Mouse (Mus musculus) forebrain, embryonic 15.5 days (tissue): ENCODE results near the gene Dbp. TPM values are rescaled to one million over a fixed set of nuclear protein-coding genes. Genes with fewer than 3 reads are reported as not detected.

Source experiments
- polyA plus RNA-seq: library from polyadenylated mRNA; unstranded; fragments of >200 nt; fragmentation: Nextera tagmentation; extraction: Ambion mirVana; gene quantifications from 2 replicates; pipeline ENCODE4 v1.2.1, GENCODE M21; 2015

The Dbp gene
- polyA plus RNA-seq, 1 experiment from 2014 or later = 4.1 TPM

Other genes with a start within 250 kb of the Dbp start
- gene Ftl1, start 245.2 kb upstream of the Dbp start, polyA plus RNA-seq = 6,132 and 6,335 TPM in 2 replicates
- gene Bax, start 238.2 kb upstream of the Dbp start, polyA plus RNA-seq = 288 and 289 TPM in 2 replicates
- gene Tulp2, start 223.2 kb upstream of the Dbp start, polyA plus RNA-seq = 0.14 and 0.18 TPM in 2 replicates
- gene Gm45808, start 218.3 kb upstream of the Dbp start, polyA plus RNA-seq = not detected in 2 replicates
- gene Dhdh, start 216.3 kb upstream of the Dbp start, polyA plus RNA-seq = 2.3 and 2.6 TPM in 2 replicates
- 95.0 and 95.7 TPM in 2 replicates for gene Nucb1, start 194.7 kb upstream of the Dbp start, polyA plus RNA-seq
- gene Ppp1r15a, start 178.8 kb upstream of the Dbp start, polyA plus RNA-seq = 15.4 and 15.6 TPM in 2 replicates
- 0.72 and 0.92 TPM in 2 replicates for gene Plekha4, start 178.8 kb upstream of the Dbp start, polyA plus RNA-seq
- gene Hsd17b14, start 150.2 kb upstream of the Dbp start, polyA plus RNA-seq = not detected in 2 replicates
- gene Bcat2, start 134.9 kb upstream of the Dbp start, polyA plus RNA-seq = 21.6 and 23.3 TPM in 2 replicates
- gene Fgf21, start 89.6 kb upstream of the Dbp start, polyA plus RNA-seq = not detected in 2 replicates
- not detected in 2 replicates for gene Fut1, start 87.8 kb upstream of the Dbp start, polyA plus RNA-seq
- gene Izumo1, start 83.3 kb upstream of the Dbp start, polyA plus RNA-seq = 0.17 TPM in 1 of 2 replicates, not detected in the other
- 15.5 and 16.6 TPM in 2 replicates for gene Rasip1, start 77.6 kb upstream of the Dbp start, polyA plus RNA-seq
- gene Mamstr, start 65.1 kb upstream of the Dbp start, polyA plus RNA-seq = 2.5 and 2.7 TPM in 2 replicates
- gene Fut2, start 38.7 kb upstream of the Dbp start, polyA plus RNA-seq = 0.31 TPM in 1 of 2 replicates, not detected in the other
- gene Ntn5, start 21.1 kb upstream of the Dbp start, polyA plus RNA-seq = 0.29 and 0.45 TPM in 2 replicates
- 0.14 TPM in 1 of 2 replicates, not detected in the other for gene Sec1, start 10.7 kb upstream of the Dbp start, polyA plus RNA-seq
- gene Car11, start 5.2 kb upstream of the Dbp start, polyA plus RNA-seq = 39.0 and 39.8 TPM in 2 replicates
- gene Rpl18, start 10.4 kb downstream of the Dbp start, polyA plus RNA-seq = 633 and 683 TPM in 2 replicates
- 29.0 and 30.2 TPM in 2 replicates for gene Sphk2, start 12.9 kb downstream of the Dbp start, polyA plus RNA-seq
- 0.37 and 1.0 TPM in 2 replicates for gene Fam83e, start 16.1 kb downstream of the Dbp start, polyA plus RNA-seq
- gene Spaca4, start 20.7 kb downstream of the Dbp start, polyA plus RNA-seq = not detected in 2 replicates
- gene Lmtk3, start 78.7 kb downstream of the Dbp start, polyA plus RNA-seq = 21.7 and 22.9 TPM in 2 replicates
- 6.0 and 7.6 TPM in 2 replicates for gene Sult2b1, start 79.6 kb downstream of the Dbp start, polyA plus RNA-seq
- gene Cyth2, start 109.5 kb downstream of the Dbp start, polyA plus RNA-seq = 376 and 383 TPM in 2 replicates
- 0.55 and 0.98 TPM in 2 replicates for gene Kcnj14, start 119.7 kb downstream of the Dbp start, polyA plus RNA-seq
- gene Grwd1, start 125.9 kb downstream of the Dbp start, polyA plus RNA-seq = 46.8 and 46.9 TPM in 2 replicates
- 33.3 and 38.3 TPM in 2 replicates for gene Kdelr1, start 167.7 kb downstream of the Dbp start, polyA plus RNA-seq
- 0.84 and 0.92 TPM in 2 replicates for gene Grin2d, start 173.3 kb downstream of the Dbp start, polyA plus RNA-seq
- 0.33 TPM in 1 of 2 replicates, not detected in the other for gene Syngr4, start 191.6 kb downstream of the Dbp start, polyA plus RNA-seq
- gene Tmem143, start 191.9 kb downstream of the Dbp start, polyA plus RNA-seq = 4.8 and 5.7 TPM in 2 replicates
- 17.2 and 18.5 TPM in 2 replicates for gene Emp3, start 216.3 kb downstream of the Dbp start, polyA plus RNA-seq
- 2.5 and 4.9 TPM in 2 replicates for gene Ccdc114, start 219.0 kb downstream of the Dbp start, polyA plus RNA-seq